Mouse (Mus musculus) forebrain, embryonic 12.5 days (tissue): ENCODE results near the gene Rbms1. TPM values are rescaled to one million over a fixed set of nuclear protein-coding genes. Genes with fewer than 3 reads are reported as not detected.

ENCODE experiments used
- ATAC-seq: fragments of 200-750 bp; cut with Nextera tagmentation; 2 replicates; pipeline ENCODE4 v1.8.0; 2017; ENCODE audit warnings: moderate TSS enrichment; ENCODE audit not compliant: low FRiP score
- H3K27ac ChIP-seq: fragments of 300-500 bp; sonication (generic); 2 replicates; pipeline ENCODE4 v1.5.1; 2016; ENCODE audit warnings: mild to moderate bottlenecking
- H3K27me3 ChIP-seq: fragments of 300-500 bp; sonication (generic); 2 replicates; pipeline ENCODE4 v1.6.1; 2016; ENCODE audit warnings: mild to moderate bottlenecking
- H3K36me3 ChIP-seq: fragments of 300-500 bp; sonication (generic); replicated peaks from 2 replicates; pipeline ENCODE4 v1.6.1; 2016; ENCODE audit warnings: mild to moderate bottlenecking
- H3K4me1 ChIP-seq: fragments of 300-500 bp; sonication (generic); 2 replicates; pipeline ENCODE4 v1.6.1; 2016
- H3K4me2 ChIP-seq: fragments of 300-500 bp; sonication (generic); 2 replicates; pipeline ENCODE4 v1.6.1; 2016; ENCODE audit warnings: mild to moderate bottlenecking, moderate library complexity
- H3K4me3 ChIP-seq: fragments of 300-500 bp; sonication (generic); replicated peaks from 2 replicates; pipeline ENCODE4 v1.5.1; 2016; ENCODE audit warnings: mild to moderate bottlenecking
- H3K9ac ChIP-seq: fragments of 300-500 bp; sonication (generic); 2 replicates; pipeline ENCODE4 v1.6.1; 2016; ENCODE audit warnings: mild to moderate bottlenecking
- H3K9me3 ChIP-seq: fragments of 300-500 bp; sonication (generic); 2 replicates; pipeline ENCODE4 v1.6.1; 2016
- WGBS: fragments of 180-500 bp; shearing (Covaris S2); methylation state at CpG from one replicate; pipeline ENCODE4 v1.1.7; 2016; 5-methylcytosine and 5-hydroxymethylcytosine counted together
- polyA plus RNA-seq: library from polyadenylated mRNA; unstranded; fragments of >200 nt; fragmentation: Nextera tagmentation; extraction: Ambion mirVana; gene quantifications from 2 replicates; pipeline ENCODE4 v1.2.1, GENCODE M21; 2016

The Rbms1 gene
- polyA plus RNA-seq, 1 experiment from 2014 or later: 31.9 TPM

- peaks cover 8% of the 10 kb centered on the region; the same call in 1 of the 2 replicates for H3K4me1 ChIP-seq
- H3K9ac ChIP-seq: no peak overlapping the region
- H3K36me3 ChIP-seq: no peaks in the 10 kb centered on the region
- no peaks in the 10 kb centered on the region for H3K9me3 ChIP-seq
- no peaks in the 10 kb centered on the region for H3K27me3 ChIP-seq
- H3K27ac ChIP-seq: no peak overlapping the region
- no peak overlapping the region for H3K4me2 ChIP-seq
- 93% methylated on average over 8 of the region's 8 CpGs for WGBS
- H3K4me3 ChIP-seq: no peak overlapping the region
- no peak for ATAC-seq
These were observed 51.3 kb downstream of the Rbms1 start for GRCm38 (mm10) chr2:60911716-60912115.

DNA sequence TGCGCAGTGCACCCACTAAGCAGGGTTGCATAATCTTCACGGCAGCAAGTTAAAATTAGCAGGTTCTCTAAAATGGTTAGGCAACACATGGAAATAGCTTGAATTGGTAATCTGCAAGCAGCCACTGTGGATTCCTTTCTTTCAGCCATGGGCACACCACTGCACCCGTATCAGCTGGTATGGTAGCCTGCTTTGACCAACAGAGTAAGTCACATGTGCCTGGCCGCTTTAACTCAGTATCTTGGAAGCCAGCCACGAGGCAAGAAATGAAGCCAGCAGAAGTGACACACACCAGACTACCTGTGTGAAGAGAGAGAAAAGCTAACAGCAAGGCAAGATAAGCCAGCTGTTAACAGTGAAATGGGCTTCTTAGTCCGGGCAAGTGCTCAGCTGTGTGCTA, 52.2 kb downstream of the Rbms1 start:
- ATAC-seq: no peak
- Histone ChIP-seq H3K27ac (no peak overlapping the region), H3K27me3 (no peaks in the 10 kb centered on the region), H3K9me3 (no peaks in the 10 kb centered on the region), H3K4me2 (no peak overlapping the region), H3K36me3 (no peaks in the 10 kb centered on the region), H3K4me3 (no peak overlapping the region), H3K4me1 (peaks cover 8% of the 10 kb centered on the region; the same call in 1 of the 2 replicates), H3K9ac (no peak overlapping the region)
- 84% methylated on average over 6 of the region's 6 CpGs for WGBS

GRCm38 (mm10) chr2:60908551-60908950, 54.4 kb downstream of the Rbms1 start:
- no peak overlapping the region for H3K27ac ChIP-seq
- no peak overlapping the region for H3K4me2 ChIP-seq
- H3K9me3 ChIP-seq: no peaks in the 10 kb centered on the region
- H3K36me3 ChIP-seq: no peaks in the 10 kb centered on the region
- ATAC-seq: no peak
- H3K4me3 ChIP-seq: no peak overlapping the region
- no peak overlapping the region for H3K9ac ChIP-seq
- H3K4me1 ChIP-seq: peaks cover 8% of the 10 kb centered on the region; the same call in 1 of the 2 replicates
- WGBS: 90% methylated on average over 4 of the region's 4 CpGs
- H3K27me3 ChIP-seq: no peaks in the 10 kb centered on the region

GRCm38 (mm10) chr2:60908116-60908515, 54.9 kb downstream of the Rbms1 start:
- Histone ChIP-seq H3K36me3 (no peaks in the 10 kb centered on the region), H3K27ac (no peak overlapping the region), H3K4me3 (no peak overlapping the region), H3K9ac (no peak overlapping the region), H3K27me3 (no peaks in the 10 kb centered on the region), H3K4me1 (peaks cover 8% of the 10 kb centered on the region; the same call in 1 of the 2 replicates), H3K4me2 (no peak overlapping the region), H3K9me3 (no peaks in the 10 kb centered on the region)
- WGBS: 89% methylated on average over 12 of the region's 12 CpGs
- no peak for ATAC-seq

DNA sequence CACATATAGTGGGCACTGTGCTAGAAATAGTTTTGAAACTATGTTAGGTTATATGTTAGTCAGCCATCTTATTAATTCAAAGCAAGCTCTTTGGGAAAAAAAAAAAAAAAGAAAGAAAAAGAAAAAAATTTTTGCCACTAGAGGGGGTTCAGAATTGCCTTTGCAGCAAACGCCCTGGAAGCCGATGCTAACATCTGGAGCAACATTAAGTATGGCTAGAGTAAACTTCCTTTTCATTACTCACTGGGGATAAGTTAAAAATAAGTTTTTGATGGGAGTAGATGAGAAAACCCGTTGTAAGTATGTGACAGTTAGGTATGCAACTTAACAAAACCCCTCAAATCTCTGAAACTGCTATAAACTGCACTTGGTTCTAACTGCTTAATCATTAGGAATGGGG, 57.7 kb downstream of the Rbms1 start:
- 45% methylated on average over 3 of the region's 3 CpGs for WGBS
- ATAC-seq: no peak
- no peaks in the 10 kb centered on the region for H3K27me3 ChIP-seq
- no peak overlapping the region for H3K27ac ChIP-seq
- H3K4me3 ChIP-seq: no peak overlapping the region
- no peaks in the 10 kb centered on the region for H3K9me3 ChIP-seq
- no peak overlapping the region for H3K4me2 ChIP-seq
- H3K36me3 ChIP-seq: no peaks in the 10 kb centered on the region
- no peaks in the 10 kb centered on the region for H3K4me1 ChIP-seq
- no peak overlapping the region for H3K9ac ChIP-seq

DNA sequence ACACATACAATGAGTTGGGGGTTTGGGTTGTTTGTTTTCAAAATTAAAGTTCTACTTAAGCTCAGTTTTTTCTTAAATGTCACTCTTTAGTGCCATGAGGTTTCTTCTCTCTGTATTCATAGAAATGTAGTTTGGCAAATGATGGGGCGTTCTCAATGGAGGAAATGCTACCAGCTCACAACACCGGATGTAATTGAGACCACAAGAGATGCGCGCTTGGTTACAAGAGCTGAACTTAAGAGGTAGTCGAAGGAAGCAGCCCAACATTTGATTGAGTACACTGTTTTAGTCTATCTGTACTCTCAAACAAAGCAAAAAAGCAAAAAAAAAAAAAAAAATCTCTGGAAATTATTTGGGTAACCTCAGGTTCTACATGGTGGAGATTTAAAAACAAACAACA, 58.9 kb downstream of the Rbms1 start:
- Histone ChIP-seq H3K9ac (no peak overlapping the region), H3K4me3 (no peak overlapping the region), H3K4me1 (no peaks in the 10 kb centered on the region), H3K36me3 (no peaks in the 10 kb centered on the region), H3K9me3 (no peaks in the 10 kb centered on the region), H3K27ac (no peak overlapping the region), H3K4me2 (no peak overlapping the region), H3K27me3 (no peaks in the 10 kb centered on the region)
- ATAC-seq: no peak
- WGBS: 94% methylated on average over 5 of the region's 5 CpGs

DNA sequence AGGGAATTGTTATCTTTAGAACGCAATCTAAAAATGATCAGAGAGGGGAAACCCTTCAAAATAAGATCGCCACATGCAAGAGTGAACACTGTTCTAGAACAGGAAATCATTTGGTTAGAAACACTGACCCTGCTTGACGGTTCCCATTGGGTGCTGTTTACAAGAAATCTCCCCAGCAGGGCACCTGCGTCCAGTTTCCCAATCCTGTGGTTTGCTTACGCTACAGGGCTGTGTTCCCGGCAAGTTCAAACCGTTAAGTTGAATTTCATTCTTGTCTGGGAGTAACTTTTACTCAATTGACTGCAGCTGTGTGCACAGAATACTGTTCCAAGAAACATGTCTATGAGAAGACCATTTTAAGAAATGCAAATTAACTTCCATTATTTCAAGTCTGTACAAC, 59.5 kb downstream of the Rbms1 start:
- H3K27me3 ChIP-seq: no peaks in the 10 kb centered on the region
- no peaks in the 10 kb centered on the region for H3K36me3 ChIP-seq
- no peak overlapping the region for H3K4me2 ChIP-seq
- no peaks in the 10 kb centered on the region for H3K9me3 ChIP-seq
- 84% methylated on average over 7 of the region's 7 CpGs for WGBS
- ATAC-seq: no peak
- H3K27ac ChIP-seq: no peak overlapping the region
- no peaks in the 10 kb centered on the region for H3K4me1 ChIP-seq
- no peak overlapping the region for H3K4me3 ChIP-seq
- H3K9ac ChIP-seq: no peak overlapping the region

DNA sequence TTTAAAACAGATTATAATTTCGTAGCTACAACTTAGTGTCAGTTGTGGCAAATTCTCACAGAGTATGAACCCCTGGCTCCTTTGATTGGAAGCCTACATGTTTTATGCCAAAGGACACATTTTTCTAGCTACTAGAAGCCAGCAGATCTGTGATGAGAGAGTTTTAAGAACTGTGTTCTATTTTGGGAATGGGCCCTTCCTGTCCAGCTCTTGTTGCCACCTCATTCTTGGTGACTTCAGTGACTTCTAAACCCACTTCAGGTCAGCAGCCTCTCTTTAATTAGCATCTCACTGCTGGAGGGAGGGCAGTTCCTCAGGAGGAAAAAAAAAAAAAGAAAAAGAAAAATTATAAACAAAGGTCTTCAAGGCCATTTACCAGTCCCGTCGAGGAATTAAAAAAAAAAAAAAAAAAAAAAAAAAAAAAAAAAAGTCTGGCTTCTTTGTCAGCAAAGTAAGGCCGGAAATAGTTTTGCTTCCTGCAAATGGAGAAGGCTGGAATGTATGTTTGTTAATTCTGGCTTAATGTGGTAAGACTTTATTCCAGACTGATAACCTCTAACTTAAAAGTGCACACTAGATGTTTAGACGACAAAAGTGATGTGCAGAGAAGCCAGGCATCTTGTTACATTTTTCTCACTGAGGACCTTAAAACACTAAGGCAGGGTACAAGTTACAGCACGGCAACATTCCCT, 60.4 kb downstream of the Rbms1 start:
- Histone ChIP-seq H3K27ac (no peak overlapping the region), H3K4me3 (no peak overlapping the region), H3K4me1 (no peaks in the 10 kb centered on the region), H3K9ac (no peak overlapping the region), H3K9me3 (no peaks in the 10 kb centered on the region), H3K36me3 (no peaks in the 10 kb centered on the region), H3K4me2 (no peak overlapping the region), H3K27me3 (no peaks in the 10 kb centered on the region)
- ATAC-seq: no peak
- 74% methylated on average over 6 of the region's 6 CpGs for WGBS

GRCm38 (mm10) chr2:60901511-60901951, 61.5 kb downstream of the Rbms1 start:
- no peak overlapping the region for H3K9ac ChIP-seq
- no peak overlapping the region for H3K27ac ChIP-seq
- no peaks in the 10 kb centered on the region for H3K9me3 ChIP-seq
- H3K4me3 ChIP-seq: no peak overlapping the region
- H3K27me3 ChIP-seq: no peaks in the 10 kb centered on the region
- ATAC-seq: no peak
- no peaks in the 10 kb centered on the region for H3K4me1 ChIP-seq
- WGBS: 86% methylated on average over 15 of the region's 15 CpGs
- no peak overlapping the region for H3K4me2 ChIP-seq
- H3K36me3 ChIP-seq: no peaks in the 10 kb centered on the region

- Histone ChIP-seq H3K36me3 (no peaks in the 10 kb centered on the region), H3K4me2 (no peak overlapping the region), H3K27ac (no peak overlapping the region), H3K4me3 (no peak overlapping the region), H3K9me3 (no peaks in the 10 kb centered on the region), H3K27me3 (no peaks in the 10 kb centered on the region), H3K9ac (no peak overlapping the region), H3K4me1 (no peaks in the 10 kb centered on the region)
- no peak for ATAC-seq
- 93% methylated on average over 6 of the region's 6 CpGs for WGBS
These were observed 62.0 kb downstream of the Rbms1 start for GRCm38 (mm10) chr2:60901013-60901412.

DNA sequence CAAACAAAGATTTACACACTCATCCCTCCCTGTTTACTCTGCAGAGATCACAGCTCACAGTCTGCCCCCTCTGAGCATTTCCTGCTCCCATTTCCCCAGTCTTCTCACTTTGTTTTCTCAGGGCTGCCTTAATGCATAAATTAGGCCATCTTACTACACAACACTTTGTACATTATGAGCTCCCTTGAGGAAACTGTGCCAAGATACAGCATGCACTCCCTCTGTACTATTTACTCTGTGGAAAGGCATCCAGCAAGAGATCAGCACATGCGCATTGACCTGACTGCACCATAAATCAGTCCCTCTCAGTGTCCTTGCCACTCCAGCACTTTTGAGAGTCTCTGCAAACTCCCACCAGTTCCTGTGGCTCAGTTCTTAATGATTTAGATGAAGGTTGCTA, 70.0 kb downstream of the Rbms1 start:
- Histone ChIP-seq H3K9ac (no peak overlapping the region), H3K36me3 (no peaks in the 10 kb centered on the region), H3K4me2 (no peak overlapping the region), H3K27ac (no peak overlapping the region), H3K27me3 (peaks cover 14% of the 10 kb centered on the region), H3K4me3 (no peak overlapping the region), H3K4me1 (no peaks in the 10 kb centered on the region), H3K9me3 (no peaks in the 10 kb centered on the region)
- WGBS: 97% methylated on average over 1 of the region's 1 CpGs
- ATAC-seq: no peak

- 50% methylated on average over 4 of the region's 4 CpGs for WGBS
- H3K27me3 ChIP-seq: peaks cover 62% of the 10 kb centered on the region
- no peaks in the 10 kb centered on the region for H3K36me3 ChIP-seq
- H3K4me3 ChIP-seq: no peak overlapping the region
- no peak overlapping the region for H3K27ac ChIP-seq
- ATAC-seq: no peak
- H3K4me2 ChIP-seq: no peak overlapping the region
- H3K9me3 ChIP-seq: no peaks in the 10 kb centered on the region
- peaks cover 22% of the 10 kb centered on the region for H3K4me1 ChIP-seq
- no peak overlapping the region for H3K9ac ChIP-seq
These were observed 79.1 kb downstream of the Rbms1 start for GRCm38 (mm10) chr2:60883931-60884330.

DNA sequence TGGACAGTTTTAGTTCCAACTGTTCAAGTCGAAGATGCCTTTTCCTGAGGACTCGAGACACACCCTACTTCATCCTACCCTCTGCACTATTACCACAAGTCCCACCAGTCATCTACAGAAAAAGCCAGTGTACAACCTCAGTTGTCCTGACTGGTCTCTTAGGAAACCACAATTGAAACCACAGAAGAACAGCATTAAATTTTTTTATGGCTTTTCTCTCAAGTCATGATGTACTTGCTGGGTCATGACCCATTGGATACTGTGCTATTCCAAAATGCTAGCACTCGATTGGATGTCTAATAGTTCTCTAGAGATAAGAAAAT, 80.0 kb downstream of the Rbms1 start:
- no peak overlapping the region for H3K27ac ChIP-seq
- ATAC-seq: no peak
- peaks cover 26% of the 10 kb centered on the region for H3K4me1 ChIP-seq
- peaks cover 72% of the 10 kb centered on the region for H3K27me3 ChIP-seq
- 80% methylated on average over 3 of the region's 3 CpGs for WGBS
- H3K36me3 ChIP-seq: no peaks in the 10 kb centered on the region
- no peak overlapping the region for H3K4me2 ChIP-seq
- H3K9ac ChIP-seq: no peak overlapping the region
- H3K9me3 ChIP-seq: no peaks in the 10 kb centered on the region
- no peak overlapping the region for H3K4me3 ChIP-seq
